Mouse (Mus musculus) adrenal gland, postnatal 25 days (tissue): Measurements from ENCODE around the gene Mylk. TPM values are rescaled to one million over a fixed set of nuclear protein-coding genes. Genes with fewer than 3 reads are reported as not detected.
"Not testable (repeated sequence)": the region's sequence is repeated elsewhere in the genome, so short reads cannot be mapped to it uniquely, and the experiment has no call there.

Experiments
- DNase-seq: peaks from one replicate; pipeline ENCODE4 v3.0.0; 2021; ENCODE audit warnings: mixed read lengths
- long read RNA-seq: library from polyadenylated mRNA; stranded (forward); transcript quantifications from one replicate; pipeline ENCODE4 v2.0.0, GENCODE M21; 2021
- total RNA-seq: library from RNA; stranded (reverse); gene quantifications from 2 replicates; pipeline ENCODE4 v1.2.3, GENCODE M21; 2021

Mylk gene
- 42.2 and 43.1 TPM in 2 replicates for total RNA-seq
- long read RNA-seq, partial matches to known transcripts = 15 of 24 reads
- long read RNA-seq, other reads (novel, unspliced or antisense) = 9 of 24 reads

DNA sequence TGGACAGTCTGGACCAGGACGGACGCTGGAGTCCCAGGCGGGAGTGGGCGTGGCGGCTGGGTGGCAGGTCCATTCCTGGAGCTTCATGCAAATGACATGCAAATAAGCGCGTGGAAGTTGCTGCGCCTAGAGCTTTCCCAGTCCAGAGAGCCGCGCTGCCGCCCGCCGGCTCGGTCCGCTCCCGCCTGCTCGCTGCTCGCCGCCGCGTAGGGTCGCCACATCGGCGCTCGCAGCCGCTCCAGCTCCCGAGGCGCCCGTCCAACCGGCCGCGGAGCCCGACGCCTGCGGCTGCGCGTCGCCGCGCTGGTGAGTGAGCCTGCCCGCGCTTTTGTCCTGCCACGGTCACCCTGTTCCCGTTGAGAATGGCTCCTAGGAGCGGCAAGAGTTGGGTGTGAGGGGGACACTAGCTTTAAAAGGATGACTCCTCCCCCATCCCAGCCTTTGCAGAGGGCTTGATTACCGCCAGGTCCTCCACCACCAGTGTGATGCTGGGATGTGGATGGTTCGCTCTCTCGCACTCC lies at the start of gene Mylk:
Gene Mylk (plus strand): TSS at position 146 of the 521 bp plus-strand sequence.
- peak; percentile 92 for DNase-seq

DNA sequence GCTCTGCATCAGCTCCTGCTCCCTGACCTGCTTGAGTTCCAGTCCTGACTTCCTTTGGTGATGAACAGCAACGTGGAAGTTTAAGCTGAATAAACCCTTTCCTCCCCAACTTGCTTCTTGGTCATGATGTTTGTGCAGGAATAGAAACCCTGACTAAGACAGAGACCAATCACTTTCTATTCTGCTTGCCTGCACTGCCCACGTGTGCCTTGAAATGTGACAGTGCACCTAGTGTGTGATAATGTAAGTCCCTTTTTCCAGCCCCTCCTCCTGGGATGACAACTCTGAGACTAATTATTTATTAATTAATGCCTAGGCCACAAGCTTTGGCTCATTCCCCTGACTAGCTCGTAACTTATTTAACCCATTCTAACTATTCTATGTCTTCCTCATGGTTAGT lies 46.3 kb upstream of the Mylk start:
- not testable (repeated sequence) for DNase-seq

DNA sequence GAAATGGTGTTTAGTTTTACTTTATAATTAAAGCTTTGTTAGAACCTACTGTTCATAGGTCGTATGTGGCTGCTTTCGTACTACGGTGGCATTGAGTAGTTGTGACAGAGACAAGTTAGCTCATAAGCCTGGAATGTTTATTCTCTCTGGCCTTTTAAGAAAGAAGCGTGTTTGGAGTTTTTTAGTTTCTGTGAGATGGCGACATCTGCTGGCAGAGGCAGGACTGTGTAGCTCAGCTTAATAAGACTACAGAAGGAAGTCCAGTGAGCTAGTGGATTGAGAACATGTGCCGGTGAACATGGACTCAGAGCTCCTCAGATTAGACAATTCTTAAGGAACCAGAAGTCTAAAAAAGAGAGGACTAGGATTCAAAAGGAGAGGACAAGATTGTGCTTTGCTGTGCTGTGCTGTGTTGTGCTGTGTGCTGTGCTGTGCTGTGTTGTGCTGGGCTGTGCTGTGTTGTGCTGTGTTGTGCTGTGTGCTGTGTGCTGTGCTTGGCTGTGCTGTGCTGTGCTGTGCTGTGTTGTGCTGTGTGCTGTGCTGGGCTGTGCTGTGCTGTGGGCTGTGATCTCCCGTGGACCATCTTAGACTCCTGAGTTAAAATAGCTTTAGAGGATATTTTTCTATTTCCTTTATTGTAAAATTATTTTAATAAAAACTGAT lies 44.7 kb upstream of the Mylk start:
- DNase-seq = peak; percentile 65

DNA sequence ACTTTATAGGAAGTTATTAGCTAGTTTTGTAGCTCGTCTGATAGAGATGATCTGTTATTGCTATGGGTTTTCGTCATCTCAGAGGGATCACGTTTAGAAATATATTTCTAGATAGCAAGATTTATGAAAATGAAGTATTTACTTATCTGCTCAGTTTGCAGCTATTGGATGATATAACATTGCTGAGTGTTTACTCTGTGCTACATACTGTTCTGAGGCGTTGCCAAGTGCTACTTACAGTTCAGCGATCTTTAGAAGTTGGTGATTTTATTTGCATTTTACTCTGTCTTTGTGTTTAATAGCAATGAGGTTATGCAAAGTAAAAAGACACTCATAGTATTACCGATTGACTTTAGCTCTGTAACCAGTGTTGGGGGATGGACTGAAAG lies 44.2 kb upstream of the Mylk start:
- DNase-seq = no peak

DNA sequence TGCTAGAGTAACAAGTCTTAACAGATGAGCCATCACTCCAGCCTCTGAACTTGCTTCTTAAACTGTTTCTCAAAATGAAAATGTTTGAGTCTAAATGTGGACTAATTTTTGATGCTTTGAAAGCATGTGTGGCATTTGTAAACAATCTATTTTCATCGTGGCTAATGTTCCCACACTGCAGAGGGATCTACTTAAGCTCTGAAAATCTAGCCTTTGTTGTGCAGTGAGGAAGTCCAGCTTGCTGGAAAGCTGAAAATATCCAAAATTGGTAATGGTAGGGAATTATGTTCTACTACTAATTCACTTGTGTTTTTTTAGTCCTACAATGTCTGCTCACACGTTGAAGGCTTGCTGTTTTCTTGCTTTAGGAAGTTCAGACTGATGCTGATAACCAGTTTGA lies 39.0 kb upstream of the Mylk start:
- DNase-seq = no peak

DNA sequence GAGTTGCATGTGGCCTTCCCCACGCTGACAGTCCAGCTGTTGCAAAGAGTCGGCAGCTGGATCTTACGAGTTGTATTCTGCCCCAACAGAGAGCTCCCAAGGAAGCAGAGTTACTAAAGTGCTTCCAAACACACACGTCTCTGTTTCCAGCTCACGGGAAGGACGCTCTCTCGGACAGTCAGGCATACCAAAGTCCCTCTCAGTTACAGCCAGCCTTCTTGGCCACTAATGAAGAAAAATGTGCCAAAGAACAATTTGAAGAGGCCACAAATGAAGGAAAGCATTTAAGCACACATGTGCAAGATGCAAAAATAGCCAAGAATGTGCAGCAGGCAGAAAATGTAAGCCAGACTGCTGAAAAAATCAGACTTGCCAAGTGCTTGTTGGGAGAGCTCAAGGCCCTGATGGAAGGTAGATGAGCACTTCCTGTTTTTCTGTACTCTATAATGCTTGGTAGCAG lies 38.5 kb upstream of the Mylk start:
- DNase-seq = no peak

DNA sequence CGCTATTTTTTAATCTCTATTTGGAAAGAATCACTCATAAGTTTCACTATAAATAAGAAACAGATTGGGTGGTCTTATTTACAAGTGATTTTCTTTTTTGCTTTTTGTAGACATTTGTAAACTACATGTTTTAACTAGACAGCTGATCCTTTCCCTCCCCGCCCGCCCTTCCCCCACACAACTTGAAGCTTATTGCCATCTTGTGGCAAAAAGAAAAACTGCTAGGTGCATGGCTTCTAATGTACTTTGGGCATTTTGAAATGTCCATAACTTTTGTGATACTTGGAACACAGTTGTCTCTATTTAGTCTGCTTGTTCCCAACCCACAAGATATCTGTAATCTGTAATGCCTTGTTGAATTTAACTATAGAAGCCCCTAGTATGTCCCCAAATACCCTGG lies 33.5 kb upstream of the Mylk start:
- no peak for DNase-seq

DNA sequence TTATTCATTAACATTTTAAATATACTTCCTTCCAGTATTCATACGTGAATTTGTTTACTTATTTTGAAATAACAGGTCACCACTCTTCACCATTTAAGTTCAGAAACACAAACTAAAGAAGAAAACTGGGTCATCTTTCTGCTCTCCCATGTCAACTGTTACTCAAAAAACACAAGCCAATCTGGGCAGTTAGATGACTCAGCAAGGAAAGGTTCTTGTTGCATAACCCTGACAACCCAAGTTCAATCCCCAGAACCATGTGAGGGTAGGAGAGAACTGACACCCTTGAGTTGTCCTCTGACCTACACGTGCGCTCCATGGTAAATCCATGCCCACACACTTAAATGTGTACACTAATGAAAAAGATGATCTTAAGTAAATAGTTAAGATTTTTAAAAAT lies 19.9 kb upstream of the Mylk start:
- DNase-seq = no peak

DNA sequence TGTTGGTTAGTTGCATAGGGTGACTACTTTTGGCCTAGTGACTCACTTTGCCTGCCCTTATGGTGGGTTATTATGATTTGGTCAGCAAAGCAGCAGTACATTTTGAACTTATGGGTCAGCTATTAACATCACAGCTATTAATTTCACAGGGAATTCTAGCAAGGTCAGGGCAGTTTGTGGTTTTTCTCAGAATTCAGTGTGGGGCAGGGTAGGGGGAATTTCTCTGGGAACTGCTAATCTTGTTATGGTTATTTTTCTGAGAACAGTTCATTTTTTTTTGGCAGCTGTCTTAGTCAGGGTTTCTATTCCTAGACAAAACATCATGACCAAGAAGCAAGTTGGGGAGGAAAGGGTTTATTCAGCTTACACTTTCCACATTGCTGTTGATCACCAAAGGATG lies 16.4 kb upstream of the Mylk start:
- not testable (repeated sequence) for DNase-seq

DNA sequence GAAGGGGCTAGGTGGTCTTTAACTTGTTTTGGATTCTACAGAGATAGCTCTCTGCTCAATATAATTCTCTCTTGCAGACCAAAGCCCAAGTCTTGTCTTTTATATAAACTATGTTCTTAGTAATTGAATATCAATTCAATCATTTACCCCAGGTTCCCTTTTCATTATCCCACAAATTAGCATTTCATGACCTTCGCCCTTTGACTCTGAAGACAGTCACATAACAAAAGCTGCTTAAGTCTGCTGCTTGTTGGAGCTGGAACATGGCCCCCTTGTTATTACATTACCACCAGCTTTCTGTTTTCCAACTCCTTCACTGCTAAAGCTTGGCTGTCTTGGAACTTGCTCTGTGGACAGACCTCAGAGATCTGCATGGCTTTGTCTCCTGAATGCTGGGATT lies 15.6 kb upstream of the Mylk start:
- DNase-seq = no peak

DNA sequence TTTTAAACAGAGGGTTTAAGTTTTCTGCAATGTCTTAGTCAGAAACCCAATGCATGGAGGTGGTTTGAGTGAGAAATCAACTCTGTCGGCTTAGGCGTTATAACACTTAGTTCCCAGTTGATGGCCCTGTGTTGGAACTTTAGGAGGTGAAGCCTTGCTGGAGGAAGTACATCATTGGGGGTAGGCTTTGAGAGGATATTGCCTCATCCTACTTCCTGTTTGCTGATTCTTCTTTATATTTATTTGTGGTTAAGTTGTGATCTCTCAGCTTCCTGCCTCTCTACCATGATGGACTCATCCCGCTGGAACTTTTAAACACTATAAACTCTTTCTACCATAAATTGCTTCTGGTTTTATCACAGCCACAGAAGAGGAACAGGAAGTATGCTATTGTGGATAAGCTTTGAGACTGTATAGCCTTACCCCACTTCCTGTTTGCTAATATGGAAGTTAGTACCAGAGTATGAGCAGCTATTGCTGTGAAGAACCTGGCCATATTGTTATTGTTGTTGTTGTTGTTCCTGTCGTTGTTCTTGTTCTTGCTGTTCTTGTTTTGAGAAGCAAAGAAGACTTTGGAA lies 6.3 kb upstream of the Mylk start:
- DNase-seq = no peak

DNA sequence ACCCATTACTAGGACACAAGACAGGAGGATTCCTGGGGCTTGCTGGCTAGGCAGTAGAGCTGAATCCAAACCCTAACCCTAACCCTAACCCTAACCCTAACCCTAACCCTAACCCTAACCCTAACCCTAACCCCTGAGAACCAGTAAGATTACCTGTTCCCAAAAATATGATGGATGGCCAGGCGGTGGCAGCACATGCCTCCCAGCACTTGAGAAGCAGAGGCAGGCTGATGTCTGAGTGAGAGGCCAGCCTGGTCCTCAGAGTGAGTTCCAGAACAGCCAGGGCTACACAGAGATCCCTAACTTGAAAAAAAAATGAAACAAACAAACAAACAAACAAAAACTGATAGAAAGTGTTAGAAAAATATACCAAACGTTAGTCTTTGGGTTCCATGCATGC lies 2.1 kb upstream of the Mylk start:
- no peak for DNase-seq

DNA sequence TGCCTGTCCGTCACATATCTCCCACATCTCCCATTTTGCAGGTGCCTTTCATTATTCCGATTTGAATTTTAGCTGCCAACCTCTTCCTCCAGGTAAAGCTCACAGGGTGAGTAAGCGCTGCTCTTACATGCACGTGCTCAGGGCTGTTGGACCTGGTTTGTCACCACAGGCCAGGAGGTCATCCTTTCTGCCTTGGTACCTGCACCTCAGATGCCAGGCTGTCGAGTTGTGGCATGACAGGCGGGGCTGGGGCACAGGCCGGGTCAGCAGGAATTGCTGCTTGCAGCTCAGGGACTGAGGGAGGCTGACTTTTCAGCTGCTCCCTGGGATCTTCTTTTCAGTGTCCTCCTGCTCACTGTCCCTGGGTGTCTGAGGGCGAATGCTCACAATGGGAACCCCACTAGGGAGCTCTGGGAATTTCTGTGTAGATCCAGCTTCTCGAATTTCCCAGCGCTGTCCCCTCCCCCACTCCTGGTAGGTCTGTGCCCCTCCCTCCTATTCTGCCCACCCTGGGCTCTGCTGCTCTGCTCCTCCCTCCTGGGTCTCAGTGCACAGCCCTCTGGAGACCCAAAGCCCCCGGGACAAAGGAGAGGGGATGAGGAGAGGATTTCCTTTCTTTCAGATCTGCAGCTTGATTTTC lies 3.2 kb downstream of the Mylk start:
- DNase-seq = no peak

DNA sequence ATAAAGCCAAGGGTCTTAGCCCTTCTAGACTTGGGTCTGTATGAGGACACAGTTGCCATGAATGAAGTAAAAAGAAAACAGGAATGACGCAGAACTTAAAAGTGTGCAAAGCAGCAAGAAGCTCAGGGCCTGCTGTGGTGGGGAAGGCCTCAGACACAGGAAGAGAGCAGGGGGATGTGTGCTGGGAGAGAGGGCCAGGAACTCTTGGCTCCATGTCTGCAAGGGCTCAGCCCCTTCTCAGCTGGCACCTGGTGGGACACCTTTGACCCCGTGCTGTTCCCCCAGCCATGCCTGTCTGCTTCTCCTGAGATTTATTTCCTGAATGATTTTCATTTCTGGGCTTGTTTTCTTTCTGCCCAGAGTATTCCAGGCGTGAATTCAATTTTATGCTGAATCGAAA lies 4.5 kb downstream of the Mylk start:
- no peak for DNase-seq

DNA sequence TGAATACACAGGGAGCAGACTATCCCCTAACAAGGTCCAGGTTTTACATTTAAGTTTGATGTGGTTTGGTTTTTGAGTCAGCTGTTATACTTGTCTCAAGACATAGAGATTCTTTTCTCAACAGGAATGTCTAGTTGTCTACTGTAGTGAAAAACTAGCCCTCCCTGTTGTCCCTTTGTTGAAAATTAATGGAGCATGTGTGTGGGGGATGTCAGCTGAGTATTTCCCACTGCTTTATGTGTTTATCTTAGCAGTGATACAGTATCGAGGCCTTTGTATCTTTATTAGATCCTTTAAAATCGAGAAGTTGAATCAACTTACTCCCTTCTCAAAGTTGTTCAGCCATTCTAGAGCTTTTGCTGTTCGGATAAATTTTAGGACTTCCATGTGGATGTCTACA lies 7.0 kb downstream of the Mylk start:
- no peak for DNase-seq

DNA sequence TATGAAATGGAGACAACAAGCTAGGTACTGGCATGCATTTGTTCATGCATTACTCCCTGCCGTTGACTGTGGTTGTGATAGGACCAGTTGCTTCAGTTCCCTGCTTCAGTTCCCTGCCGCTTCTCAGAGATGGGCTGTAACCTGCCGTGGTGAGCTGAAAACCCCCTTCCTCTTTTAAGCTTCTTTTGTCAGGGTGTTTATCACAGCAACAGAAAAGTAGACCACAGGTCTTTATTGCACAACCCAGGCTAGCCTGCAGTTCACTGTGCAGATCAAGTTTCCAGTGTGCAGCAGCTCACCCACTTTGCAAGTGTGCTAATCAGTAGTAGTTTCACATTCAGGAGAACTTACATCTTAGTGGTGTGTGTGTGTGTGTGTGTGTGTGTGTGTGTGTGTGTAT lies 8.0 kb downstream of the Mylk start:
- no peak for DNase-seq

DNA sequence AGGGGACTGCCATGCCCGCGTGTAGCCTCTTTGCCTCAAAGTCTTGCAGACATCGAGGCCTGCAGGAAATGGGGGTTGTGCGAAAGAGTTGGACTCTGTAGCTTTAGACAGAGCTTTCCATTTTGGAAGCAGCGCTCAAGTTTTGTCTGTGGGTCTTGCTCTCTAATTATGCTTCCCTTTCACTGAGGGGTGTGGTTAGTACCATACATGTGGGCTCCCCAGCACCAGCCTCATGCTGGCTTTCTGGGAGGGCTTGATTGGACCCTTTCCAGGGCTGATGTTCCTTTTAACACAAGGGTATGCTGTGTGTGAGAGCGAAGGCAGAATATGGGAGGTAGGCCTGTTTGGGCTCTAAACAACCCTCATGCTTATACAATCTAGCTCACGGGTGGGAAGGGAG lies 12.0 kb downstream of the Mylk start:
- no peak for DNase-seq

DNA sequence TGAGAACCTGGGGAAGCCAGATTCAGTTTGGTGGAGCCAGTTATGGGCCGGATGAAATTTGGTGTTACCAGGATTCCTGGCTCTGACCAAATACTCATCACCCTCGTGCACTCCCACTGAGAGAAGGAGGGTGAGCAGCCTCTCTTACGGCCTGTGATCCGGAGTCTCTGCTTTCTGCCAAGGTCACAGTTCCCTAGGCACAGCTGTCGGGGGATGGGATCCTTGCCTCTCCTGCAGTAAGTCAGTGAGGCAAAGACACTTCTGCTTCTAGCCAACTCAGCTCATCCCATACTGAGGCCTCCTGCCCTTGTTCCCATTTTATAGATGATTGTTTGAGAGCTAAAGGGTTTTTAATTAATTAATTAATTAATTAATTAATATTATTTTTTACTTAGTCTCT lies 13.2 kb downstream of the Mylk start:
- no peak for DNase-seq

DNA sequence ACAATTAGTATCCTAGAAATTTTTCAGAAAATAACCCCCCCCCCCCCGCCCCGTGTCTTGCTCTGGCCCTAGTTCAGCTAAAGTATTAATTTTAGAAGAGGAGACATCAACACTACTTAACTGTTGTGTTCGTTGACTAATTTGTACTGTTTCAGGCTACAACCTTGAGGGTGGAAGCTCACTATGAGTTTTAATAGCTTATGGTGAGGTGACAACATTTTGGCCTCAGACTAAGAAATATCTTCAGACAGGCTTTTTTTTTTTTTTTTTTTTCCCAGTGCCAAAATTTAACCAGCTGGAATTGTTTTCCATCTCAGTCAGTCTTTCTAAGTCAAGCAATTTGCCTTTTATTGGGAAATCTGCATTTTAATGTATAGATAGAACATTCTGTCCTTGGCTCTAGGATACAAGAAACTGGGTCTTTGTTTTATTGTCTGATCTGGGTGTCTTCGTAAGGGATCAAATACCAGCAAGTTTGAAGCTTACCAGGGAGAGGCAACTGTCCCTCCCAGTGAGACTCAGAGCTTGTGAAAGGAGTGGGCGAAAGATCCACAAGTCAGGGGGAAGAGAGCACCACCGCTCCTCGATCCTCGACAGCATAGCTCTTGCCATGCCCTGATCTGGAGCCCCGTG lies 19.1 kb downstream of the Mylk start:
- DNase-seq = no peak

DNA sequence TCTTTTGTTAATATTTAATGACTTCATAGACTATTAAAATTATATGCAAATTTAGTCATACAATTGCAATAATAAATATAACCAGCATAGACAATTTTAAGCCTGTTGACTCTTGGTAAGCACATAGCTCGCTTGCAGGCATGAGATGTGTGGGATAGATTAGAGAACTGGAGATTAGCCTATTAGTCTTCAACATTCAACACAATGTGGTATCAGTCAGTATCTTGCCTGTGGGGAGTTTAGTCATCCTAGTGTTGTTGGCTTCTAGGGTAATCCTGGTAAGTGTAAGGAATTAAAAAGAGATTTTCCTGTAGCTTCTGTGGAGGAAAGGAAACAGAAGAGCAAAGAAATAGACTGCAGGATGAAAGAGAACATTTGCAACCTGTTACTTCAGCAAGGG lies 20.7 kb downstream of the Mylk start:
- DNase-seq = no peak

DNA sequence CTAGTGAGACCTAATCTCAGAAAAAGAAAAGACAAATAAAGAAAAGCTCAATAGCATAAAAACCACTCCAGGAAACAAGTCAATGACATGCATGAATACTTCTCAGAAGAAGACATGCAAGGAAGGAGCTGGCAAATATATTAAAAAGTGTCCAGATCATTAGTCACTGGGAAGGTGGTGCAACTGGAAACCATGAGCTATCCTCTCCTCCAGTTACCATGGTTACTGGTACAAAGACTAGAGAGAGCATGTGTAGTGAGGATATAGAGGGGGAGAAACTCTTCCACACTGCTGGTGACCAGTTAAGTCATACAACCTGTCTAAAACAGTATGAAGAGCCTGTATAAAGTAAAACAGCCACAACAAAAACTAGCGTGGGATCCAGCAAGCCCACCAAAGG lies 21.2 kb downstream of the Mylk start:
- DNase-seq = no peak

DNA sequence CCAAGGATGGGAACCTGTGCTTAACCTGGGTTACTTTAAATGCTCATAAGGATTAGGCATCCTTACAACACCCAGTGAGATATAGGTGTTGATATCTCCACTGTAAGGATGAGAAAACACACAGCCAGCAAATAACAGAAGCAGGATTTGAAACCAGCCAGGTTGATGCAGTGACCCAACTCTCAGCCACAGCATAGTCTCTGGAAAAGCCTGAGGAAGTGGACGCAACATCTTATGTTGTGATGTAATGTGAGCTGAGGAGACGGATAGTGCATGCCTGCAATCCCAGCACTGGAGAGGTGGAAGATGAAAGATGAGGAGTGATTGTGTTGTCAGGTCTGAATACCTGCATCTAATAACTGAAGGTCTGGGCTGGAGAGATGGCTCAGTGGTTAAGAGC lies 22.4 kb downstream of the Mylk start:
- DNase-seq = no peak

DNA sequence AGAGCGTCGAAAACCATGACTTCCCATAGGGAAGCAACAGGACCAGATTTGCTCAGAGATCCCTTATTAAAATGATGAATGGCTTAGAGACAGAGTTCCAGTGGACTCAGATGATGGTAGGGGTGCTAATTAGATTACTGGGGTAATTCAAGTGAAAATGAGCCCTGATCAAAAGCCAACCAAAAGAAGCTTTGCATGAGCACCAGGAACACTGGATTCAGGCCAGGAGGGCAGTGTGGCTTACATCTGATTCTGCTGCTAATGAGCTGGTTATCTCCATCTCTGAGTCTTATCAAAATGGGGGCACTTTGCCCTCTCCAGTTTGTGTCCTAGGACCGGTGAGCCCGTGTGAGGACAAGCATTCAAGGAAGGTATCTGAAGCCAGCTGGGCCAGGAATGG lies 23.4 kb downstream of the Mylk start:
- no peak for DNase-seq
